Mouse (Mus musculus): ENCODE measurements at regions not wholly inside any gene's neighbourhood (a gene's known extent, or its start where the extent isn't known, plus 50 kb on each side); places are given as distances from the start of the nearest gene placed in this dataset.

- no peaks in the 10 kb centered on the region for H3K4me1 ChIP-seq (ENCODE audit: control insufficient read depth in 2 of 2, insufficient read depth in 2 of 2, low read length in 2 of 2, poor library complexity in 1 of 2)
- in situ Hi-C loops (cut with MboI; ENCODE audit: low sequenced_read_pairs in 2 of 2, unreplicated experiment in 2 of 2), result no loop called here
- no peak for DNase-seq (ENCODE audit: low read depth, low spot score)
Observed at GRCm38 (mm10) chr16:19848395-19848794, 88.4 kb downstream of the B3gnt5 start.

GRCm38 (mm10) chr16:19865306-19865705 lies 105.3 kb downstream of the B3gnt5 start:
- in situ Hi-C loops (cut with MboI; ENCODE audit: low sequenced_read_pairs in 2 of 2, unreplicated experiment in 2 of 2), result no loop called here
- DNase-seq (ENCODE audit: low read depth, low spot score), result peak; percentile 26
- Histone ChIP-seq H3K9me3 (ENCODE audit: control insufficient read depth, insufficient read depth, low read depth, low read length) (no peaks in the 10 kb centered on the region), H3K9ac (ENCODE audit: insufficient read depth, low read depth, low read length, poor library complexity, severe bottlenecking) (no peak overlapping the region), H3K27ac (ENCODE audit: insufficient read depth, low read depth, low read length, poor library complexity, severe bottlenecking) (peak overlapping the region; percentile 81; the same call in 1 of the 2 replicates), H3K4me1 (ENCODE audit: control insufficient read depth in 2 of 2, insufficient read depth in 2 of 2, low read length in 2 of 2, poor library complexity in 1 of 2) (peaks cover 10 to 11% of the 10 kb centered on the region in 2 experiments), H3K4me3 (ENCODE audit: insufficient read depth in 1 of 2, low read depth in 1 of 2, low read length in 2 of 2, poor library complexity in 1 of 2, severe bottlenecking in 1 of 2) (peak overlapping the region in 1 of 2 experiments; percentile 16; a peak in 1 of 4 replicates), H3K36me3 (ENCODE audit: control insufficient read depth, insufficient read depth, low read length, poor library complexity, severe bottlenecking) (no peaks in the 10 kb centered on the region)
- TF ChIP-seq CHD2 (IDR thresholded peaks at IDR 0.05; ENCODE audit: low read depth, low read length) (no peak), ZNF384 (IDR thresholded peaks at IDR 0.05; ENCODE audit: low read depth, low read length) (peak; percentile 35; the same call in 1 of the 2 replicates)

More at GRCm38 (mm10) chr16:19848395-19848794, 88.4 kb downstream of the B3gnt5 start:
- H3K36me3 ChIP-seq (ENCODE audit: control insufficient read depth, insufficient read depth, low read length, poor library complexity, severe bottlenecking), result no peaks in the 10 kb centered on the region
- peak; percentile 58; the same call in 1 of the 2 replicates for TF ChIP-seq ZC3H11A (IDR thresholded peaks at IDR 0.05; ENCODE audit: borderline replicate concordance, low read depth, low read length)
- no peak for TF ChIP-seq MAFK (IDR thresholded peaks at IDR 0.05; ENCODE audit: insufficient read depth, low read depth, low read length)
- H3K27ac ChIP-seq (ENCODE audit: insufficient read depth, low read depth, low read length, poor library complexity, severe bottlenecking), result no peak overlapping the region
- H3K9me3 ChIP-seq (ENCODE audit: control insufficient read depth, insufficient read depth, low read depth, low read length), result no peaks in the 10 kb centered on the region
- H3K4me3 ChIP-seq (ENCODE audit: insufficient read depth in 1 of 2, low read depth in 1 of 2, low read length in 2 of 2, poor library complexity in 1 of 2, severe bottlenecking in 1 of 2), result no peak overlapping the region
- H3K9ac ChIP-seq (ENCODE audit: insufficient read depth, low read depth, low read length, poor library complexity, severe bottlenecking), result no peak overlapping the region

- in situ Hi-C loops (cut with MboI; ENCODE audit: low sequenced_read_pairs in 2 of 2, unreplicated experiment in 2 of 2), result no loop called here
- Histone ChIP-seq H3K4me1 (ENCODE audit: control insufficient read depth in 2 of 2, insufficient read depth in 2 of 2, low read length in 2 of 2, poor library complexity in 1 of 2) (peaks cover 10 to 11% of the 10 kb centered on the region in 2 experiments), H3K4me3 (ENCODE audit: insufficient read depth in 1 of 2, low read depth in 1 of 2, low read length in 2 of 2, poor library complexity in 1 of 2, severe bottlenecking in 1 of 2) (no peak overlapping the region), H3K9ac (ENCODE audit: insufficient read depth, low read depth, low read length, poor library complexity, severe bottlenecking) (no peak overlapping the region), H3K27ac (ENCODE audit: insufficient read depth, low read depth, low read length, poor library complexity, severe bottlenecking) (peak overlapping the region; percentile 90; the same call in 1 of the 2 replicates), H3K9me3 (ENCODE audit: control insufficient read depth, insufficient read depth, low read depth, low read length) (no peaks in the 10 kb centered on the region), H3K36me3 (ENCODE audit: control insufficient read depth, insufficient read depth, low read length, poor library complexity, severe bottlenecking) (no peaks in the 10 kb centered on the region)
- DNase-seq (ENCODE audit: low read depth, low spot score), result no peak
- TF ChIP-seq ZC3H11A (IDR thresholded peaks at IDR 0.05; ENCODE audit: borderline replicate concordance, low read depth, low read length) (no peak), CHD2 (IDR thresholded peaks at IDR 0.05; ENCODE audit: low read depth, low read length) (no peak), HCFC1 (IDR thresholded peaks at IDR 0.05; ENCODE audit: borderline replicate concordance, insufficient read depth, low read length) (no peak), MAFK (IDR thresholded peaks at IDR 0.05; ENCODE audit: insufficient read depth, low read depth, low read length) (no peak), ZNF384 (IDR thresholded peaks at IDR 0.05; ENCODE audit: low read depth, low read length) (no peak)
Observed at GRCm38 (mm10) chr16:19865931-19866330, 105.9 kb downstream of the B3gnt5 start.

GRCm38 (mm10) chr16:19869425-19869824 lies 109.4 kb downstream of the B3gnt5 start:
- no peak for DNase-seq (ENCODE audit: low read depth, low spot score)
- TF ChIP-seq ZC3H11A (IDR thresholded peaks at IDR 0.05; ENCODE audit: borderline replicate concordance, low read depth, low read length), result no peak
- TF ChIP-seq CHD2 (IDR thresholded peaks at IDR 0.05; ENCODE audit: low read depth, low read length), result no peak
- TF ChIP-seq ZNF384 (IDR thresholded peaks at IDR 0.05; ENCODE audit: low read depth, low read length), result no peak
- TF ChIP-seq HCFC1 (IDR thresholded peaks at IDR 0.05; ENCODE audit: borderline replicate concordance, insufficient read depth, low read length), result no peak
- no peak for TF ChIP-seq MAFK (IDR thresholded peaks at IDR 0.05; ENCODE audit: insufficient read depth, low read depth, low read length)
- Histone ChIP-seq H3K9me3 (ENCODE audit: control insufficient read depth, insufficient read depth, low read depth, low read length) (no peaks in the 10 kb centered on the region), H3K36me3 (ENCODE audit: control insufficient read depth, insufficient read depth, low read length, poor library complexity, severe bottlenecking) (no peaks in the 10 kb centered on the region), H3K4me3 (ENCODE audit: insufficient read depth in 1 of 2, low read depth in 1 of 2, low read length in 2 of 2, poor library complexity in 1 of 2, severe bottlenecking in 1 of 2) (no peak overlapping the region), H3K9ac (ENCODE audit: insufficient read depth, low read depth, low read length, poor library complexity, severe bottlenecking) (no peak overlapping the region), H3K4me1 (ENCODE audit: control insufficient read depth in 2 of 2, insufficient read depth in 2 of 2, low read length in 2 of 2, poor library complexity in 1 of 2) (peaks cover 7 to 9% of the 10 kb centered on the region in 2 experiments), H3K27ac (ENCODE audit: insufficient read depth, low read depth, low read length, poor library complexity, severe bottlenecking) (no peak overlapping the region)
- in situ Hi-C loops (cut with MboI; ENCODE audit: low sequenced_read_pairs in 2 of 2, unreplicated experiment in 2 of 2), result no loop called here

- TF ChIP-seq HCFC1 (IDR thresholded peaks at IDR 0.05; ENCODE audit: borderline replicate concordance, insufficient read depth, low read length) (no peak), ZNF384 (IDR thresholded peaks at IDR 0.05; ENCODE audit: low read depth, low read length) (no peak), MAFK (IDR thresholded peaks at IDR 0.05; ENCODE audit: insufficient read depth, low read depth, low read length) (no peak), ZC3H11A (IDR thresholded peaks at IDR 0.05; ENCODE audit: borderline replicate concordance, low read depth, low read length) (no peak), CHD2 (IDR thresholded peaks at IDR 0.05; ENCODE audit: low read depth, low read length) (no peak)
- in situ Hi-C loops (cut with MboI; ENCODE audit: low sequenced_read_pairs in 2 of 2, unreplicated experiment in 2 of 2), result no loop called here
- Histone ChIP-seq H3K9ac (ENCODE audit: insufficient read depth, low read depth, low read length, poor library complexity, severe bottlenecking) (no peak overlapping the region), H3K36me3 (ENCODE audit: control insufficient read depth, insufficient read depth, low read length, poor library complexity, severe bottlenecking) (no peaks in the 10 kb centered on the region), H3K4me1 (ENCODE audit: control insufficient read depth in 2 of 2, insufficient read depth in 2 of 2, low read length in 2 of 2, poor library complexity in 1 of 2) (peaks cover 0 to 3% of the 10 kb centered on the region in 2 experiments; a peak in 1 of 4 replicates), H3K4me3 (ENCODE audit: insufficient read depth in 1 of 2, low read depth in 1 of 2, low read length in 2 of 2, poor library complexity in 1 of 2, severe bottlenecking in 1 of 2) (no peak overlapping the region), H3K9me3 (ENCODE audit: control insufficient read depth, insufficient read depth, low read depth, low read length) (no peaks in the 10 kb centered on the region), H3K27ac (ENCODE audit: insufficient read depth, low read depth, low read length, poor library complexity, severe bottlenecking) (no peak overlapping the region)
- DNase-seq (ENCODE audit: low read depth, low spot score), result no peak
Observed at GRCm38 (mm10) chr16:19876861-19877554, 105.8 kb downstream of the Klhl6 start.
